Mouse (Mus musculus) adrenal gland, postnatal 36 days (tissue): Measurements from ENCODE around the gene Fkbp10. TPM values are rescaled to one million over a fixed set of nuclear protein-coding genes. Genes with fewer than 3 reads are reported as not detected.

Experiments used
- DNase-seq, 2 experiments: peaks; one replicate each; pipeline ENCODE4 v3.0.0; 2021; ENCODE audit warnings: mixed read lengths in 1 of 2
- microRNA-seq: library from miRNA; unstranded; fragments of <30 nt; microRNA quantifications from one replicate; pipeline ENCODE4 v1.2.0, GENCODE M21; 2021
- total RNA-seq, 2 experiments: library from RNA; stranded (reverse); gene quantifications; 2 replicates each; pipeline ENCODE4 v1.2.3; 2021

Gene Fkbp10
- total RNA-seq, 2 experiments from 2014 or later: 23.7 to 27.2 TPM

- no peak for DNase-seq
These were observed 56.1 kb downstream of the Fkbp10 start for GRCm38 (mm10) chr11:100471352-100472196.

GRCm38 (mm10) chr11:100472197-100472934 is 56.9 kb downstream of the Fkbp10 start, which contains the start of gene Klhl11:
Klhl11 (minus strand) TSS chr11:100472741.
- peak; percentile 92 to 93 for DNase-seq

GRCm38 (mm10) chr11:100472935-100473295 is 57.4 kb downstream of the Fkbp10 start:
- no peak for DNase-seq

Small RNA genes within 50 kb of the gene (microRNA-seq; reads per million reads assigned to microRNA genes)
- gene Gm27374: not detected

Other genes starting within 250 kb of the Fkbp10 start
- not detected for gene Krt9, start 222.5 kb upstream of the Fkbp10 start, total RNA-seq
- under 1 TPM; 0.23 to 0.36 TPM for gene Krt14, start 208.1 kb upstream of the Fkbp10 start, total RNA-seq
- not detected for gene Krt16, start 166.8 kb upstream of the Fkbp10 start, total RNA-seq
- gene Krt17, start 154.7 kb upstream of the Fkbp10 start, total RNA-seq: not detected
- gene Krt42, start 145.8 kb upstream of the Fkbp10 start, total RNA-seq: not detected
- gene Eif1, start 95.8 kb upstream of the Fkbp10 start, total RNA-seq: 1,000 to 10,000 TPM; 1,327 to 1,427 TPM
- gene Gast, start 81.3 kb upstream of the Fkbp10 start, total RNA-seq: not detected
- 10 to 100 TPM; 36.0 to 43.8 TPM for gene Hap1, start 59.6 kb upstream of the Fkbp10 start, total RNA-seq
- gene Jup, start 17.9 kb upstream of the Fkbp10 start, total RNA-seq: 10 to 100 TPM; 73.9 to 87.1 TPM
- 10 to 100 TPM; 26.3 to 40.5 TPM for gene P3h4, start 861 bp upstream of the Fkbp10 start, total RNA-seq
- gene Nt5c3b, start 26.1 kb downstream of the Fkbp10 start, total RNA-seq: 10 to 100 TPM; 53.8 to 58.2 TPM
- 1 to 10 TPM in 1 of 2 experiments, under 1 TPM in 1; 0.63 to 1.2 TPM for gene Klhl10, start 26.2 kb downstream of the Fkbp10 start, total RNA-seq
- gene Klhl11, start 57.0 kb downstream of the Fkbp10 start, total RNA-seq: 10 to 100 TPM; 56.2 to 58.2 TPM
- 1,000 to 10,000 TPM; 1,688 to 2,194 TPM for gene Acly, start 112.3 kb downstream of the Fkbp10 start, total RNA-seq
- gene Ttc25, start 129.9 kb downstream of the Fkbp10 start, total RNA-seq: 1 to 10 TPM; 5.6 to 7.7 TPM
- gene Cnp, start 159.2 kb downstream of the Fkbp10 start, total RNA-seq: 10 to 100 TPM; 46.5 to 60.7 TPM
- 10 to 100 TPM; 32.9 to 43.6 TPM for gene Nkiras2, start 203.5 kb downstream of the Fkbp10 start, total RNA-seq
- 100 to 1,000 TPM; 207 to 222 TPM for gene Dnajc7, start 204.5 kb downstream of the Fkbp10 start, total RNA-seq